8 mouse cellular contexts compared by ENCODE assay signal in the genomic region with DNA sequence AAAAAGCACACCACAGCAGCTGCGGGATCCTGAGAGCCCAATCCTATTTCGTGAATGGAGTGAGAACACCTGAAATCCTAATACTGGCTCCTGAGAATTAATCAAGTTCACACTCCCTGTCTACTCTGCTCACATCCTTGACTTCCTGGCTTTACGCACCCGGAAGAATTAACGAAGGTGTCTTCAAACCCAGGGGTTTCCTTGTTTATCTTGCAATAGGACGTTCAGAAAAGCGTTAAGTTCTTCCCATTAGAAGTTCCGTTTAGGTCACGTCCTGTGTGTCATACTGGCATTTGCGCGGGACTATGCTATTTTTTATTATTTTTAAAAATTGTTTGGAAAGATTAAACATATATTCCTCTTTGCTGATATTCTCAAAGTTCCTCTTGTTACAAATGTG. TPM values are rescaled to one million over a fixed set of nuclear protein-coding genes. Genes with fewer than 3 reads are reported as not detected.
DNase-seq lines count a peak whose midpoint lies in the region; ATAC-seq and TF ChIP-seq lines count a peak whose summit lies in the region.

No protein-coding gene starts in this region.

- no peak for DNase-seq in spleen, adult 2 months (ENCODE audit: low read depth in 1 of 2, low spot score in 2 of 2)
- no peak for DNase-seq in spleen, postnatal 4 days (ENCODE audit: low spot score in 2 of 2)
- no peak for DNase-seq in limb, embryonic 14.5 days (ENCODE audit: low spot score)
- DNase-seq in cerebellum, adult 11-12 months: no peak
- no peak for DNase-seq in gastrocnemius, postnatal 36 days
- no peak for DNase-seq in urinary bladder, postnatal 4 days (ENCODE audit: low spot score in 2 of 2)

- H3K4me1 ChIP-seq in spleen, adult 2 months (ENCODE audit: control insufficient read depth, insufficient read depth, insufficient read length): peaks cover 4% of the 10 kb centered on the region
- peaks cover 7% of the 10 kb centered on the region for H3K4me1 ChIP-seq in limb, embryonic 14.5 days (ENCODE audit: control insufficient read depth, insufficient read depth, low read length)
- H3K4me1 ChIP-seq in neural tube, embryonic 15.5 days: peaks cover 27% of the 10 kb centered on the region

- 0 out of 2 replicates have a peak overlapping the region, but pooled peaks have one; percentile 29 for H3K9ac ChIP-seq in limb, embryonic 14.5 days (ENCODE audit: low read depth, low read length, severe bottlenecking)
- H3K9ac ChIP-seq in neural tube, embryonic 15.5 days (replicated peaks): peak overlapping the region; percentile 45

- intact Hi-C loops in gastrocnemius, postnatal 36 days (cut with DNase I): loop anchor here (5.0 kb wide), 2 partner anchors 35 to 125 kb away; partner anchors contain the start of gene Ociad1

- peak overlapping the region; percentile 66 for H3K4me3 ChIP-seq in spleen, adult 2 months (ENCODE audit: extremely low read depth, insufficient read depth, insufficient read length)
- H3K4me3 ChIP-seq in limb, embryonic 14.5 days (replicated peaks; ENCODE audit: low read length): peak overlapping the region; percentile 95
- peak overlapping the region; percentile 95 for H3K4me3 ChIP-seq in neural tube, embryonic 15.5 days (replicated peaks)

- peak; percentile 16 for ATAC-seq in erythroblast, adult 5-6 weeks (replicated peaks; ENCODE audit: low FRiP score, poor library complexity, severe bottlenecking)
- 0 out of 2 replicates have a peak, but pooled peaks have one; percentile 1 for ATAC-seq in limb, embryonic 14.5 days (ENCODE audit: low FRiP score, low read depth)
- no peak; the same call in 1 of the 2 replicates for ATAC-seq in neural tube, embryonic 15.5 days (ENCODE audit: low FRiP score)

- no peaks in the 10 kb centered on the region for H3K27me3 ChIP-seq in spleen, adult 2 months (ENCODE audit: control insufficient read depth, insufficient read depth, low read length)
- no peaks in the 10 kb centered on the region for H3K27me3 ChIP-seq in limb, embryonic 14.5 days (ENCODE audit: control insufficient read depth, insufficient read depth, low read length)
- no peaks in the 10 kb centered on the region for H3K27me3 ChIP-seq in neural tube, embryonic 15.5 days (replicated peaks)

- TF ChIP-seq POLR2A in spleen, adult 2 months (IDR thresholded peaks at IDR 0.05; ENCODE audit: low read depth, low read length): no peak
- TF ChIP-seq POLR2A in limb, embryonic 14.5 days (IDR thresholded peaks at IDR 0.05; ENCODE audit: borderline replicate concordance, extremely low read depth, insufficient read depth, insufficient read length): no peak

- no peaks in the 10 kb centered on the region for H3K36me3 ChIP-seq in spleen, adult 2 months (ENCODE audit: control insufficient read depth, insufficient read depth, low read length)
- no peaks in the 10 kb centered on the region for H3K36me3 ChIP-seq in limb, embryonic 14.5 days (ENCODE audit: control insufficient read depth, insufficient read depth, low read length)
- no peaks in the 10 kb centered on the region for H3K36me3 ChIP-seq in neural tube, embryonic 15.5 days

- no peaks in the 10 kb centered on the region for H3K9me3 ChIP-seq in limb, embryonic 14.5 days (ENCODE audit: control insufficient read depth, low read length)
- no peaks in the 10 kb centered on the region for H3K9me3 ChIP-seq in neural tube, embryonic 15.5 days (replicated peaks)

- TF ChIP-seq CTCF in spleen, adult 2 months (IDR thresholded peaks at IDR 0.05; ENCODE audit: extremely low read depth, insufficient read depth, insufficient read length, insufficient replicate concordance): no peak

- peak overlapping the region; percentile 67 for H3K4me2 ChIP-seq in limb, embryonic 14.5 days (replicated peaks; ENCODE audit: low read depth, low read length, severe bottlenecking)
- peak overlapping the region; percentile 75 for H3K4me2 ChIP-seq in neural tube, embryonic 15.5 days

- H3K27ac ChIP-seq in spleen, adult 2 months (ENCODE audit: insufficient read depth, low read length): peak overlapping the region; percentile 84
- H3K27ac ChIP-seq in limb, embryonic 14.5 days (replicated peaks; ENCODE audit: low read depth, low read length): no peak overlapping the region
- H3K27ac ChIP-seq in neural tube, embryonic 15.5 days (replicated peaks): peak overlapping the region; percentile 83

- under 1% methylated on average over 11 of the region's 11 CpGs for WGBS in spleen, adult 2 months
- 4% methylated on average over 11 of the region's 11 CpGs for WGBS in limb, embryonic 14.5 days
- WGBS in neural tube, embryonic 15.5 days: 3% methylated on average over 11 of the region's 11 CpGs

RNA-seq across cellular contexts. Expression of gene Fryl, which starts 0.7 kb away (rescaled TPM):
- polyA plus RNA-seq in spleen, adult 2 months (2012; rRNA removed): 72.3 and 96.7 TPM in 2 replicates
- 635 and 792 TPM in 2 replicates for total RNA-seq in erythroblast, adult 5-6 weeks (2015; ENCODE audit: low replicate concordance)
- 1,411 and 1,492 TPM in 2 replicates for total RNA-seq in erythroblast, adult 5-6 weeks (2017; ENCODE audit: low replicate concordance)
- polyA plus RNA-seq in limb, embryonic 14.5 days (2012; rRNA removed): 26.1 and 26.4 TPM in 2 replicates
- 26.7 TPM in 2 replicates for polyA plus RNA-seq in limb, embryonic 14.5 days (2014; fragmentation: Nextera tagmentation; extraction: Ambion mirVana)
- 37.0 and 37.8 TPM in 2 replicates for polyA plus RNA-seq in neural tube, embryonic 15.5 days (2015; fragmentation: Nextera tagmentation; extraction: Ambion mirVana)
- 10 to 100 TPM; 12.4 to 19.4 TPM for total RNA-seq in gastrocnemius, postnatal 36 days (2021)

RNA-seq across cellular contexts. Expression of gene Ociad1, which starts 35.5 kb away (rescaled TPM):
- 29.1 and 34.2 TPM in 2 replicates for polyA plus RNA-seq in spleen, adult 2 months (2012; rRNA removed)
- 69.2 and 94.7 TPM in 2 replicates for total RNA-seq in erythroblast, adult 5-6 weeks (2015; ENCODE audit: low replicate concordance)
- total RNA-seq in erythroblast, adult 5-6 weeks (2017; ENCODE audit: low replicate concordance): 103 and 137 TPM in 2 replicates
- 147 and 171 TPM in 2 replicates for polyA plus RNA-seq in limb, embryonic 14.5 days (2012; rRNA removed)
- polyA plus RNA-seq in limb, embryonic 14.5 days (2014; fragmentation: Nextera tagmentation; extraction: Ambion mirVana): 137 and 144 TPM in 2 replicates
- polyA plus RNA-seq in neural tube, embryonic 15.5 days (2015; fragmentation: Nextera tagmentation; extraction: Ambion mirVana): 376 and 411 TPM in 2 replicates
- total RNA-seq in gastrocnemius, postnatal 36 days (2021): 100 to 1,000 TPM; 134 to 143 TPM
